Mouse (Mus musculus) ES-E14 (cell line): ENCODE results near the gene Pcnx3. TPM values are rescaled to one million over a fixed set of nuclear protein-coding genes. Genes with fewer than 3 reads are reported as not detected.

ENCODE experiments used
- DNase-seq: peaks from one replicate; pipeline ENCODE4 v3.0.0-alpha.2; 2013; ENCODE audit warnings: low read depth, low spot score
- H3K27ac ChIP-seq: 2 replicates; pipeline ENCODE4 v1.5.1; 2012; ENCODE audit warnings: low read depth, mild to moderate bottlenecking, low read length, moderate library complexity, mixed read lengths; ENCODE audit not compliant: poor library complexity, insufficient read depth, severe bottlenecking
- H3K36me3 ChIP-seq: 2 replicates; pipeline ENCODE4 v1.6.1; 2012; ENCODE audit warnings: mild to moderate bottlenecking, low read length, moderate library complexity, mixed read lengths; ENCODE audit not compliant: control insufficient read depth, poor library complexity, insufficient read depth, severe bottlenecking
- H3K4me1 ChIP-seq, 2 experiments: fragments of 150-350 bp in 1 of 2; sonication (generic) in 1 of 2; 2 replicates each; pipeline ENCODE4 v1.6.1; 2012; ENCODE audit warnings: low read length in 2 of 2, mild to moderate bottlenecking in 1 of 2, mixed read lengths in 1 of 2; ENCODE audit not compliant: control insufficient read depth in 2 of 2, insufficient read depth in 2 of 2, poor library complexity in 1 of 2
- H3K4me3 ChIP-seq, 2 experiments: fragments of 150-350 bp in 1 of 2; sonication (generic) in 1 of 2; 2 replicates each; pipeline ENCODE4 v1.5.1; 2012; ENCODE audit warnings: low read length in 2 of 2, low read depth in 1 of 2, mild to moderate bottlenecking in 1 of 2, mixed read lengths in 1 of 2; ENCODE audit not compliant: insufficient read depth in 1 of 2, poor library complexity in 1 of 2, severe bottlenecking in 1 of 2
- H3K9ac ChIP-seq: 2 replicates; pipeline ENCODE4 v1.6.1; 2012; ENCODE audit warnings: low read depth, mild to moderate bottlenecking, low read length, mixed read lengths; ENCODE audit not compliant: poor library complexity, insufficient read depth, severe bottlenecking
- H3K9me3 ChIP-seq: fragments of 150-350 bp; sonication (generic); 2 replicates; pipeline ENCODE4 v1.6.1; 2012; ENCODE audit warnings: low read depth, mild to moderate bottlenecking, low read length; ENCODE audit not compliant: control insufficient read depth, insufficient read depth
- CHD2 ChIP-seq: IDR thresholded peaks from 2 replicates; pipeline ENCODE4 v1.6.1; 2014; ENCODE audit warnings: mild to moderate bottlenecking, low read depth, low read length, inconsistent platforms
- HCFC1 ChIP-seq: IDR thresholded peaks from 2 replicates; pipeline ENCODE4 v1.6.1; 2012; ENCODE audit warnings: low read length, inconsistent platforms, borderline replicate concordance; ENCODE audit not compliant: insufficient read depth
- MAFK ChIP-seq: IDR thresholded peaks from 2 replicates; pipeline ENCODE4 v1.6.1; 2014; ENCODE audit warnings: mild to moderate bottlenecking, low read depth, low read length, inconsistent platforms; ENCODE audit not compliant: insufficient read depth
- ZC3H11A ChIP-seq: IDR thresholded peaks from 2 replicates; pipeline ENCODE4 v1.6.1; 2012; ENCODE audit warnings: low read depth, mild to moderate bottlenecking, inconsistent platforms, low read length, borderline replicate concordance
- ZNF384 ChIP-seq: IDR thresholded peaks from 2 replicates; pipeline ENCODE4 v1.6.1; 2012; ENCODE audit warnings: low read depth, low read length, inconsistent platforms
- in situ Hi-C, 2 experiments: fragments of 600-800 bp; cut with MboI; formaldehyde crosslinking; loops; one replicate each; pipeline ENCODE4 v1.15.1; 2025; ENCODE audit warnings: low sequenced_read_pairs in 2 of 2, inconsistent platforms in 1 of 2; ENCODE audit not compliant: unreplicated experiment in 2 of 2
- total RNA-seq: library from RNA; depleted of rRNA; stranded (reverse); fragments of 300-350 nt; gene quantifications from 2 replicates; pipeline ENCODE4 v1.2.3, GENCODE M21; 2012

The Pcnx3 gene
- total RNA-seq, 1 experiment = 63.9 TPM

- H3K9me3 ChIP-seq = no peaks in the 10 kb centered on the region
- peaks cover 2 to 3% of the 10 kb centered on the region in 2 experiments; a peak in 2 of 4 replicates for H3K4me1 ChIP-seq
- in situ Hi-C loops = no loop called here
- no peak overlapping the region for H3K4me3 ChIP-seq
- TF ChIP-seq ZNF384 (no peak), ZC3H11A (no peak), MAFK (no peak), CHD2 (no peak), HCFC1 (no peak)
- H3K27ac ChIP-seq = no peak overlapping the region
- no peak overlapping the region for H3K9ac ChIP-seq
- DNase-seq = no peak
- H3K36me3 ChIP-seq = no peaks in the 10 kb centered on the region
Measured at GRCm38 (mm10) chr19:5713730-5714129, 25.0 kb upstream of the Pcnx3 start.

- in situ Hi-C loops = no loop called here
- H3K9me3 ChIP-seq = no peaks in the 10 kb centered on the region
- no peak overlapping the region for H3K9ac ChIP-seq
- no peak for TF ChIP-seq HCFC1
- TF ChIP-seq ZNF384 = no peak
- TF ChIP-seq ZC3H11A = no peak
- no peak for TF ChIP-seq CHD2
- no peak for TF ChIP-seq MAFK
- no peak for DNase-seq
- no peaks in the 10 kb centered on the region for H3K36me3 ChIP-seq
- no peak overlapping the region for H3K4me3 ChIP-seq
- peaks cover 2 to 3% of the 10 kb centered on the region in 2 experiments; a peak in 2 of 4 replicates for H3K4me1 ChIP-seq
- H3K27ac ChIP-seq = no peak overlapping the region
Measured at GRCm38 (mm10) chr19:5713255-5713654, 24.5 kb upstream of the Pcnx3 start.

GRCm38 (mm10) chr19:5711907-5712460 is 23.3 kb upstream of the Pcnx3 start:
- no peak for DNase-seq
- Histone ChIP-seq H3K27ac (no peak overlapping the region), H3K9ac (no peak overlapping the region), H3K36me3 (no peaks in the 10 kb centered on the region), H3K9me3 (no peaks in the 10 kb centered on the region), H3K4me3 (no peak overlapping the region), H3K4me1 (peaks cover under 1 to 3% of the 10 kb centered on the region in 2 experiments; a peak in 2 of 4 replicates)
- TF ChIP-seq HCFC1 (no peak), ZC3H11A (no peak), CHD2 (no peak), MAFK (no peak), ZNF384 (no peak)
- in situ Hi-C loops = no loop called here

GRCm38 (mm10) chr19:5711218-5711617 is 22.5 kb upstream of the Pcnx3 start:
- in situ Hi-C loops = no loop called here
- H3K4me1 ChIP-seq = peaks cover 0 to 3% of the 10 kb centered on the region in 2 experiments; a peak in 1 of 4 replicates
- no peak for TF ChIP-seq MAFK
- no peaks in the 10 kb centered on the region for H3K36me3 ChIP-seq
- no peak overlapping the region for H3K4me3 ChIP-seq
- H3K9ac ChIP-seq = no peak overlapping the region
- no peaks in the 10 kb centered on the region for H3K9me3 ChIP-seq
- no peak overlapping the region for H3K27ac ChIP-seq
- no peak for DNase-seq

- no peak overlapping the region for H3K4me3 ChIP-seq
- TF ChIP-seq MAFK (no peak), ZNF384 (no peak), ZC3H11A (no peak), CHD2 (no peak), HCFC1 (no peak)
- peaks cover 0 to 7% of the 10 kb centered on the region in 2 experiments; a peak in 1 of 4 replicates for H3K4me1 ChIP-seq
- H3K27ac ChIP-seq = no peak overlapping the region
- no peaks in the 10 kb centered on the region for H3K9me3 ChIP-seq
- in situ Hi-C loops = no loop called here
- H3K36me3 ChIP-seq = no peaks in the 10 kb centered on the region
- DNase-seq = no peak
- H3K9ac ChIP-seq = no peak overlapping the region
Measured at GRCm38 (mm10) chr19:5710581-5710980, 21.9 kb upstream of the Pcnx3 start.
